Mouse (Mus musculus) heart, adult 8-10 months (tissue): ENCODE results near the gene Hnrnpdl. TPM values are rescaled to one million over a fixed set of nuclear protein-coding genes. Genes with fewer than 3 reads are reported as not detected.

Source experiments
- DNase-seq: peaks from one replicate; pipeline ENCODE4 v3.0.0; 2022; ENCODE audit warnings: low spot score
- total RNA-seq, 4 experiments: library from RNA; stranded (reverse); gene quantifications; 2 replicates each; pipeline ENCODE4 v1.2.4; 2022

The Hnrnpdl gene
- total RNA-seq, 4 experiments from 2014 or later, result 43.4 to 74.6 (median 60.0) TPM

DNA sequence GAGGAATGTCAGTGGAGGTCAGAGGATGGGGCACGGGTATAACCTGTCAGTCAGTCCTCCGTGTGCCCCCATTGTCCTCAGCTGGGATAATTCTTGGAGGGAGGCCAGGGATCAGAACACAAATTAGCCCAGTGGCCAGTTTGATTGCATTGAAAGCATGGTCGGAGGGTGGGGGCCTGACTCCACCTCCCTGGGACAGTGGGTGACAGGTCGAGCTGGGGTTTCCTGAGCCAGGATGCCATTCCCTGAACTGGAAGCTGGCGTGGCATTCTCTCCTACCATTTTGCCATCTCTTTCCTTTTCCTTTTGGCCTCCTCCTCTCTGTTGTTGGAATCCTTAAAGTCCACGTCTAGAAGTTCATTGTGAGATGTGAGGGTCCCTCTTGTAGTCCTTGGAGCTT is 33.6 kb downstream of the Hnrnpdl start:
- DNase-seq, result no peak

DNA sequence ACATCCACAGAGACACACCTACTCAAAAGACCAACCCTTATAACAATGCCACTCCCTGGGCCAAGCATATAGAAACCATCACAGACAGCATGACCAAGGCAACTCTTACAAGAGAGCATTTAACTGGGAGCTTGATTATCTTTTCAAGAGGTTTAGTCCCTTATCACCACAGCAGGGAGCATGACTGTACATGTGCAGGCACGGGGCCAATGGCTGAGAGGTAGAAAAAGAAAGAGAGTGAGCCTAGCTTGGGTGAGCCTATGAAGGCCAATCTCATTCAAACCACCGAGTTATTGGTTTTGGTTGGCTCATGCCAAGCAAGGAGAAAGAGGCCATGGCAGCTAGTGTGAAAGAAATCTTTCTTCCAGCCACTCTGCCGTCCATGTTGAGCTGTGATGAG is 34.0 kb downstream of the Hnrnpdl start:
- DNase-seq, result no peak

DNA sequence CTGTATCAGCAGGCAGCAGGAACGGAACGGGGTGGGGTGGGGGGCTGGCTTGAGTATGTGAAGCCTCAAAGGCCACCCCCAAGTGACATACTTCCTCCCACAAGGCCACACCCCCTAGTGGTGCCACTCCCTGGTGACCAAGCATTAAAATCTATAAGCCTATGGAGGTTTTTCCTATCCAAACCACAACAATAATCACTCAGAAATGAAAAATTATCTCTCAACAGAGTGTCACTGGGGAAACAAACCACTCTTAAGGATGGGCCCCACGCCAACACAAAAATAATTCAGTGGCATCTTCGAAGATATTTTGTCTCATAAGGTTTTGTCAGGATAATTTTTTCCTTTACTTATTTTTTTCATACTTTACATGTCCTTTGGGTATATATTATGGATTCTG is 35.6 kb downstream of the Hnrnpdl start:
- DNase-seq, result no peak

DNA sequence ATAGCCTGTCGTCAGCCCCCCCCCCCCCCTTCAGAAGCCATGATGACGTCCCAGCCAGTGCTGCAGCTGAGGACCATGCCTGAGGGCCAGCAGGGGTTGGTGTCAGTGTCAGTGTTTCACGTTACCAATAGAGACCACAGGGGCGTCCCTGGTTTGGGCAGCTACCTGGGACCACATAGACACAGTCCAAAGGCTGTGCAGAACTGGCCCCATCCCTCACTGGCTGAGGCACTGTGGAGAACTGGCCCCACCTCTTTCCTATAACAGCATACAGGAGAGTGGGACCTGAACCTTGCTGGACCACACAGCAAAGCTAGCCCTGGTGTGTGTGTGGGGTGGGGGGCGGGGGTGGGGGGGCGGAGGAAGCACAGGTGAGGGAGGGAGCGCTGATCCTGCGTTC is 39.0 kb downstream of the Hnrnpdl start:
- no peak for DNase-seq

DNA sequence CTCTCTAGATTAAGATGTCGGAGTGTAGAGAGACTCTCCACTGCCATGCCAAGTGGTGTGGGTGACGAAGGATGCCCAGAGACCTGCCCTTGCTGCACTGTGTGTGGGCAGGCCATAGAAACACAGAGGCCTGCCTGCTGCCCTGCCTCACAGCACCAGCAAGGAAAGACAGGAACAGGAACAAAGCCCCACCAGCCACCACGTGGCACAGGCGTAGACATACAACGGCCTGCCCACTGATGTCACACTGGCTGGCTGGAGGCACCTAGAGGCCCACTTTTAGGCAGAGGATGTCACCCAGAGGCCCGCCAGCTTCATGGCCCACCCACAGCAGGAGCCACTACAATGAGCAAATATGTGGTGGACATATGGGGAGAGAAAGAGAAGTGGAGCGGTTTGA is 39.4 kb downstream of the Hnrnpdl start:
- no peak for DNase-seq

DNA sequence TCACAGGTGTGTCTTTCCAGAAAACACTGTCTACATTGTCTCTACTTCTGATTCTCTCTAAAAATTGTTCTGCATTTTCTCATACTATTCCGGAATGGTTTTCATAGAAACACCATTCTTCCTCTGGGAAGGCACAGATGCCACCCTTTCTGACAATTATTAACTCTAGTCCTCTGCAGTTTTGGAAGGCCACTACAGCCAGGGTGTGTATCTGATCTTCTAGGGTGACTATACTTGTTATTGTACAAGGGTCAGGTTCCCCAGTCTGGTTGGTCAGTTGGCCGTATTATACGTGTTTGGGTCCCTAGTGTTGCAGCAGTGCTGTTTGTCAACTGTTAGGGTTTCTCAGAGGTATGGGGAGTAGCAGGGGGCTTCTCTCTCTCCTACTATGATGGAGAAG is 44.8 kb downstream of the Hnrnpdl start:
- no peak for DNase-seq

DNA sequence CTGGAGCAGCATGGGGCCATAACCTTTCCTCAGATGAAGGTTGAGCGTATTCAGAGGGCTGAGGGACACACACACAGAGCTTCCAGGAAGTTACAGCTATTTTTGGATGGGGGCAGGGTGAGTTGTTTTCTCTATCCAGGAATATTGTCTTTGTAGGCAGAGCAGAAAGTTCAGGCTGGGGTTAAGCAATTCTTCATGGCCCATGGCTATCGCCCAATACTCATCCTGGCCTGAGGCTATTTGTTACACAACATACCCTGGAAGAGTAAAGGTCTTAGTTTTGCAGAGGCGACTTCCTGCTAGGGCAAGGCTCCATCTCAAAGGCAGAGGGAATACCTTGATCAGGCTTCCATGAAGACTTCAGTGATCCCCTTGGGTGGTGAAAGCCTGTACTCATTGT is 45.3 kb downstream of the Hnrnpdl start:
- DNase-seq, result no peak

Other genes with a start within 250 kb of the Hnrnpdl start
- gene Vamp9, start 133.4 kb downstream of the Hnrnpdl start, total RNA-seq, result not detected
- gene Hnrnpd, start 60.7 kb downstream of the Hnrnpdl start, total RNA-seq, result 100 to 1,000 TPM in 1 of 4 experiments, 10 to 100 TPM in 3; 63.7 to 105 (median 80.0) TPM
- 1 to 10 TPM in 2 of 4 experiments, under 1 TPM in 1, not detected in 1; 0.95 to 1.7 (median 1.5) TPM for gene 4930524J08Rik, start 60.6 kb downstream of the Hnrnpdl start, total RNA-seq
- gene Enoph1, start 321 bp upstream of the Hnrnpdl start, total RNA-seq, result 1 to 10 TPM; 5.7 to 8.6 (median 8.3) TPM
- gene Tmem150c, start 120.1 kb upstream of the Hnrnpdl start, total RNA-seq, result 10 to 100 TPM in 2 of 4 experiments, 1 to 10 TPM in 2; 7.6 to 18.7 (median 11.6) TPM